Mouse (Mus musculus) neural tube, embryonic 15.5 days (tissue): ENCODE data around the gene Ep400. TPM values are rescaled to one million over a fixed set of nuclear protein-coding genes. Genes with fewer than 3 reads are reported as not detected.

Experiments
- ATAC-seq: fragments of 200-750 bp; cut with Nextera tagmentation; 2 replicates; pipeline ENCODE4 v1.8.0; 2017; ENCODE audit warnings: mild to moderate bottlenecking, moderate TSS enrichment, moderate library complexity; ENCODE audit not compliant: low FRiP score
- H3K27ac ChIP-seq: fragments of 300-500 bp; sonication (generic); replicated peaks from 2 replicates; pipeline ENCODE4 v1.5.1; 2015; ENCODE audit warnings: mild to moderate bottlenecking, inconsistent platforms
- H3K27me3 ChIP-seq: fragments of 300-500 bp; sonication (generic); replicated peaks from 2 replicates; pipeline ENCODE4 v1.6.1; 2015; ENCODE audit warnings: inconsistent platforms
- H3K36me3 ChIP-seq: fragments of 300-500 bp; sonication (generic); 2 replicates; pipeline ENCODE4 v1.6.1; 2015; ENCODE audit warnings: inconsistent platforms
- H3K4me1 ChIP-seq: fragments of 300-500 bp; sonication (generic); 2 replicates; pipeline ENCODE4 v1.6.1; 2015; ENCODE audit warnings: inconsistent platforms
- H3K4me2 ChIP-seq: fragments of 300-500 bp; sonication (generic); 2 replicates; pipeline ENCODE4 v1.6.1; 2015; ENCODE audit warnings: inconsistent platforms, mild to moderate bottlenecking, moderate library complexity
- H3K4me3 ChIP-seq: fragments of 300-500 bp; sonication (generic); replicated peaks from 2 replicates; pipeline ENCODE4 v1.5.1; 2015; ENCODE audit warnings: mild to moderate bottlenecking, inconsistent platforms
- H3K9ac ChIP-seq: fragments of 300-500 bp; sonication (generic); replicated peaks from 2 replicates; pipeline ENCODE4 v1.6.1; 2015; ENCODE audit warnings: mild to moderate bottlenecking, inconsistent platforms
- H3K9me3 ChIP-seq: fragments of 300-500 bp; sonication (generic); replicated peaks from 2 replicates; pipeline ENCODE4 v1.6.1; 2016; ENCODE audit warnings: inconsistent platforms
- WGBS: fragments of 180-500 bp; shearing (Covaris S2); methylation state at CpG from one replicate; pipeline ENCODE4 v1.1.7; 2015; ENCODE audit warnings: mixed read lengths; 5-methylcytosine and 5-hydroxymethylcytosine counted together
- polyA plus RNA-seq: library from polyadenylated mRNA; unstranded; fragments of >200 nt; fragmentation: Nextera tagmentation; extraction: Ambion mirVana; gene quantifications from 2 replicates; pipeline ENCODE4 v1.2.1, GENCODE M21; 2015

Ep400 gene
- 44.0 and 49.7 TPM in 2 replicates for polyA plus RNA-seq

- ATAC-seq, result peak; percentile 97
- Histone ChIP-seq H3K9ac (peak within 1 kb of the TSS; percentile 91), H3K9me3 (no peaks in the 10 kb centered on the region), H3K4me2 (peak within 1 kb of the TSS; percentile 72), H3K36me3 (peaks cover 18% of the 10 kb centered on the region), H3K27me3 (no peaks in the 10 kb centered on the region), H3K4me1 (peaks cover 25% of the 10 kb centered on the region), H3K27ac (peak within 1 kb of the TSS; percentile 96), H3K4me3 (peak within 1 kb of the TSS; percentile 91)
- under 1% methylated on average over 83 of the region's 83 CpGs for WGBS
These were observed at the start of gene Ep400 for GRCm38 (mm10) chr5:110770448-110771158. Gene Ep400, minus strand, starts transcription at chr5:110770717.

DNA sequence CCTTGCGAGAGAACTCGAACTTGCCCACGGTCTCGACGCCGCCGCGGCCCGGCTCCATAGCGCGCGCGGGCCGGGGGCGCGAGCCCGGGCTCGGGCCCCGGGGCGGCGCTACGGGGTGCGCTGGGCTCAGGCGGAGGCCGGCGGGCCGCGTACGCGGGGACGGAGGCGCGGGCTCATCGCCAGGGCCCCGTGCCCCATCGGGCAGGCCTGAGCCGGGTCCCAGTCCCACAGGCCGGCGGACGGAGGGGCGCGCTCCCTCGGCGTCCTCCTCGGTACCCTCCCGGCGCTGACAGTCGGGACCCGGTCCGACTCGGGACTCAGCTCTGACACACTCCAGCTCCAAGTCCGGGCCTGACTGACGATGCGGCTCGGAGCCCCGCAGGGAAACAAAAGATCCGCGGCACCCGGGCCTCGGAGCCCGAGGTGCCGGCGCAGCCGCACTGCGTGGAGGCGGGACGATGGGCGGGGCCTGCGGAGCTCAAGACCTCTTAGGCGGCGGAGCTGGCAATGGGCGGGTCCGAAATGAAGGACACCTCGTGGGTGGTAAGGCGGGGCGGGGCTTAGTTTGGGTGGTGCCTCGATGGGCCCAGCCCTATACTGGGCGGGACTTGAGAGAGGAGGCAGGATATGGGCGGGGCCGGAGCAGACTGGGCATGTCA lies 39.3 kb upstream of the Ep400 start, which contains the start of gene Ulk1:
TSS of gene Ulk1 (minus strand) at position 431 of the 659 bp plus-strand sequence.
- H3K27ac ChIP-seq, result peak within 1 kb of the TSS; percentile 81
- H3K36me3 ChIP-seq, result peaks cover 6% of the 10 kb centered on the region; the same call in 1 of the 2 replicates
- no peaks in the 10 kb centered on the region for H3K27me3 ChIP-seq
- peak within 1 kb of the TSS; percentile 79 for H3K9ac ChIP-seq
- ATAC-seq, result peak; percentile 97
- H3K4me3 ChIP-seq, result peak within 1 kb of the TSS; percentile 82
- H3K4me2 ChIP-seq, result peak within 1 kb of the TSS; percentile 98
- WGBS, result under 1% methylated on average over 74 of the region's 80 CpGs
- H3K4me1 ChIP-seq, result peaks cover 45% of the 10 kb centered on the region
- no peaks in the 10 kb centered on the region for H3K9me3 ChIP-seq

DNA sequence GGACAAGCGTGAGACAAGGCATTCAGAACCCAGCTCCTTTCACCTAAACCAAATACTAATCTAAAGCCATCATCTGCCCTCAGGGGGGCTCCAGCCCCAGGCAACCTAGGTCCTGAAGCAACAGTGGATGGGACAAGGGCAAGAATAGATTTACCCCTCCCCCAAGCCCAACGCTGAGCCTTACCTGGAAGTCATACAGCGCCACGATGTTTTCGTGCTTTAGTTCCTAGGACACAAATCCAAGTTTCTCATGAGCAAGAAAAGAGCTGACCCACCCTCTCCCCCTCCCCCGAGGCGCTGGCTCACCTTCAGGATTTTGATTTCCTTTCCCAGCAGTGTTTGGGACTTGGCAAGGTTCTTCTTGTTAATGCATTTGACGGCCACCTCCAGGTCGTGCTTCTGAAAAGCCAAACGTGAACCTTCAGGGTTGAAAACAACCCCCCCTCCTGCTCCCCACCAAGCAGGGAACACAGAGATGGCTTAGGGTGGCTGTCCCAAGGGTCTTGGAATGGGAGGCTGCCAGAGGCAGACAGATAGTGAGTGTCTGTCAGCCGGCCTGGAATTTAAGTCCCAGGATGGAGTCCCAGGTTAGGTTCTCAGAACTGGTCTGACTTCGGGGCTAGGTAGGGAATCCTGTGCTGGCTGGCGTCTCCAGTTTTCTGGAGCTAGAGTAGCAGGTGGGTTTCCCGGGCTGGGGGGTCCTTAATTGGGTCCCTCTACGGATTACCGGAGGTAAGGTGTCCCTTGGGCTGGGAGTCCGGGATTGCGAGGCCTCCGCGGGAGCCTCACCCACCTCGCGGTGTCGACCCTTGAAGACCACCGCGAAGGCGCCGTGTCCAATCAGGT lies 38.5 kb upstream of the Ep400 start:
- H3K9me3 ChIP-seq, result no peaks in the 10 kb centered on the region
- H3K27me3 ChIP-seq, result no peaks in the 10 kb centered on the region
- H3K9ac ChIP-seq, result peak overlapping the region; percentile 79
- peak overlapping the region; percentile 98 for H3K4me2 ChIP-seq
- H3K36me3 ChIP-seq, result peaks cover 6% of the 10 kb centered on the region; the same call in 1 of the 2 replicates
- ATAC-seq, result peak; percentile 6
- peaks cover 51% of the 10 kb centered on the region for H3K4me1 ChIP-seq
- H3K4me3 ChIP-seq, result peak overlapping the region; percentile 82
- WGBS, result 1% methylated on average over 27 of the region's 27 CpGs
- peak overlapping the region; percentile 81 for H3K27ac ChIP-seq

GRCm38 (mm10) chr5:110808061-110808631 lies 37.6 kb upstream of the Ep400 start:
- Histone ChIP-seq H3K9me3 (no peaks in the 10 kb centered on the region), H3K36me3 (peaks cover 6% of the 10 kb centered on the region; the same call in 1 of the 2 replicates), H3K4me3 (peak overlapping the region; percentile 82), H3K27ac (peak overlapping the region; percentile 81), H3K9ac (peak overlapping the region; percentile 79), H3K4me1 (peaks cover 51% of the 10 kb centered on the region), H3K4me2 (peak overlapping the region; percentile 98), H3K27me3 (no peaks in the 10 kb centered on the region)
- WGBS, result 2% methylated on average over 14 of the region's 14 CpGs
- ATAC-seq, result peak; percentile 29; the same call in 1 of the 2 replicates

DNA sequence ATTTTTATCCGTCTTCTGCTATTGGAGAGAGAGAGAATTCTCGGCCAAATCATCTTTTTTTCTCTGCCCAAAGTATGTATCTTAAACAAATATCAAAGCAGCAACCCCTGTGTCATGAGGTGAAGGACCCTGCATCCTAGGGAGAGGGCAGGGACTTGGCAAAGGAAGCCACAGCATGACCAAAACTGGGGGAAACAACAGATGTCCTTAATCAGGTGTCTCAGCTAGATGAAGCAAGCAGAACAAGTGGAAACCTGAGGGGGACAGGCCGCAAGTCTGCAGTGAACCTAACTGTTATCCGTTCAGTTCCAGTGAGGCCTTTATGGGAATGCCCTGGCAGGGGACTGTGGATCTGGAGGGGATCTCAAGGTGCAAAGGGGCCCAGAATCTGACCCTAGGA lies 36.9 kb upstream of the Ep400 start:
- H3K9me3 ChIP-seq, result no peaks in the 10 kb centered on the region
- peaks cover 51% of the 10 kb centered on the region for H3K4me1 ChIP-seq
- H3K9ac ChIP-seq, result peak overlapping the region; percentile 79; the same call in 1 of the 2 replicates
- H3K27ac ChIP-seq, result 0 out of 2 replicates have a peak overlapping the region, but pooled peaks have one; percentile 81
- no peak for ATAC-seq
- peaks cover 6% of the 10 kb centered on the region; the same call in 1 of the 2 replicates for H3K36me3 ChIP-seq
- 92% methylated on average over 4 of the region's 4 CpGs for WGBS
- H3K4me2 ChIP-seq, result peak overlapping the region; percentile 98
- H3K4me3 ChIP-seq, result peak overlapping the region; percentile 82
- H3K27me3 ChIP-seq, result no peaks in the 10 kb centered on the region

DNA sequence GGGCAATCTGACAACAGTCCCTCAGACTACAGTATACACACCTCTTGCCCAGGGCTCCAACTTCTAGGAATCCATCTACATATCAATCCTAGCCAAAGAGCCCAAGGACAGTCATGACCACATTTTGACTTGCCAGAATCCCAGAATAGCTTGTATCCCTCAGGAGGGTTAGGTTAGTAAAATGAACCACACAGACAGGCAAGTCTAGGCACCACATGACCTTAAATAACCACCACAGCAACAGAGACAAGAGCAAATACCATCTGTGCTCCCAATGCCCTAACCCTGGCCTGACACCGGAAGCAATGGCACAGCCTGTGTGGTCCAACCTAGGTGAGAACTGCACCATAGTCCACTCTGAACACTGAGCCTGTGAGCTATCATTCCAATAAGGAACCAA lies 36.2 kb upstream of the Ep400 start:
- Histone ChIP-seq H3K36me3 (peaks cover 6% of the 10 kb centered on the region; the same call in 1 of the 2 replicates), H3K4me1 (peaks cover 53% of the 10 kb centered on the region), H3K4me2 (peak overlapping the region; percentile 98; the same call in 1 of the 2 replicates), H3K9ac (0 out of 2 replicates have a peak overlapping the region, but pooled peaks have one; percentile 7), H3K9me3 (no peaks in the 10 kb centered on the region), H3K27me3 (no peaks in the 10 kb centered on the region), H3K4me3 (no peak overlapping the region), H3K27ac (no peak overlapping the region)
- WGBS, result 88% methylated on average over 1 of the region's 1 CpGs
- no peak for ATAC-seq

DNA sequence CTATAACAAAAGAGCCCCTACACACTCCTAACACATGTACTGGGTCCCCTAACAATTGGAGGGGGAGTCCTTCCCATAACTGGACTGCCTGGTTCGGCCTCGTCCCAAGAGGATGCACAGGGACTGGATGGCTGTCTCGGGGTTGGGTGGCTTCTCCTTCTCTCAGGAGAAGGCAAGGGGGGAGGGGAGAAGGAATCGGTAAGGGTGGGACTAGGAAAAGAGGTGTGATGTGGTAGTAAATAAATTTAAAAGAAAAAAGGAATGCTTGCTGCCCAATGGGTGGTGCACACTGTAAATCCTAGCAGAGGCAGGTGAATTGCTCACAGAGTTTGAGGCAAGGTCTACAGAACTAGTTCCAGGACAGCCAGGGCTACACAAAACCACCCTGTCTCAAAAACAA lies 35.6 kb upstream of the Ep400 start:
- no peak for ATAC-seq
- H3K36me3 ChIP-seq, result peaks cover 6% of the 10 kb centered on the region; the same call in 1 of the 2 replicates
- peaks cover 58% of the 10 kb centered on the region for H3K4me1 ChIP-seq
- no peak overlapping the region for H3K9ac ChIP-seq
- H3K4me3 ChIP-seq, result no peak overlapping the region
- no peak overlapping the region for H3K27ac ChIP-seq
- WGBS, result 88% methylated on average over 4 of the region's 4 CpGs
- peak overlapping the region; percentile 2; the same call in 1 of the 2 replicates for H3K4me2 ChIP-seq
- no peaks in the 10 kb centered on the region for H3K27me3 ChIP-seq
- H3K9me3 ChIP-seq, result no peaks in the 10 kb centered on the region

DNA sequence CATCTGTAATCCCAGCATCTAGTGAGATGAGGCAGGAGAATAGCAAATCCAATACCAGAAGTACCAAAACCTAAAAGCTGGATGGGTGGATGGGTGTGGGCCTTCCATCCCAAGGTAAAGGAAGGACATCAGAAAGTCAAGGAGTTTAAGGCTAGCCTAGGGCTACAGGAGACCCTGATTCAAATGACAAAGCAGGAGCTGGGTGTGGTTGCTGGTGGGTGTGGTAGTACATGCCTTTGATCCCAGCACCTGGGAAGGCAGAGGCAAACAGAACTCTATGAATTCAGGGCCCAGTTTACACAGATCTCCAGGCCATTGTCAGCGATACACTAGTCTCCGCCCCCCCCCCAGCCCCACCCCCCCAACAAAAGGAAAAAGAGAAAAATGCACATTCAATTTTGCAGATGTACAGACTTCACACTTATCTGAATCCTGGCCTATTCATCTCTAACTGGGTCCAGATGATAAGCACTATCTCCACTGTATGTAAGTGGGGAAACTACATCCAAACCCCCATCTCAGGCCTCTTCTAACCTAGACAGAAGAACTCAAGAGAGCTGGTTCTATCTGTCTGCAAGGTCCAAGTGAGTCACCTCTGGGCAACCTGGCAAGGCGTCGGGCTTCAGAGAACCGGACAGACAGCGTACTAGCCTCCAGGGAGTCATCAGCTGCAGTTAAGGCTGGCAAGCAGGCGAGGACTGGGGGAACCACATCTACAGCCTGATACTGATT lies 33.7 kb upstream of the Ep400 start:
- Histone ChIP-seq H3K9me3 (no peaks in the 10 kb centered on the region), H3K36me3 (peaks cover 6% of the 10 kb centered on the region), H3K27ac (no peak overlapping the region), H3K4me1 (peaks cover 58% of the 10 kb centered on the region), H3K4me2 (no peak overlapping the region), H3K4me3 (no peak overlapping the region), H3K9ac (no peak overlapping the region), H3K27me3 (no peaks in the 10 kb centered on the region)
- ATAC-seq, result no peak
- 64% methylated on average over 7 of the region's 7 CpGs for WGBS

DNA sequence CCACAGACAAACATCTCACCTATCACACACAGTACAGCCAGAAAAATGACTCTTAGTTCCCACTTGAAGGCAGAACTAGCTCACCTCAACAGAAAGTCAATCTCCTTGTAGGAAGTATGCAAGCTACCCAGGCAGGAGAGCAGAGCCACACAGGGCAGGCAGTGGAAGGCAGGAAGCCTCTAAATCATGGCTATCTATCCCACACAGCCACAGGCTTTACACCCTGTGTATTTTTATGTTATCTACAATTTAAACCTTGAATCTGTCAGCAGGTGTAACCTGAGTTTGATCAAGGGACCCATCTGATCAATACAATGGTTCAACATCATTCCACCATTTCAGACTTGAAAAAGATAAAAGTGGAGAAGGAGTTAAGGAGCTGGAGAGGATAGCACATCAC lies 32.3 kb upstream of the Ep400 start:
- peaks cover 20% of the 10 kb centered on the region for H3K36me3 ChIP-seq
- H3K9me3 ChIP-seq, result no peaks in the 10 kb centered on the region
- H3K4me3 ChIP-seq, result no peak overlapping the region
- no peak overlapping the region for H3K27ac ChIP-seq
- no peaks in the 10 kb centered on the region for H3K27me3 ChIP-seq
- no peak for ATAC-seq
- H3K4me1 ChIP-seq, result peaks cover 44% of the 10 kb centered on the region
- H3K9ac ChIP-seq, result no peak overlapping the region
- H3K4me2 ChIP-seq, result no peak overlapping the region

DNA sequence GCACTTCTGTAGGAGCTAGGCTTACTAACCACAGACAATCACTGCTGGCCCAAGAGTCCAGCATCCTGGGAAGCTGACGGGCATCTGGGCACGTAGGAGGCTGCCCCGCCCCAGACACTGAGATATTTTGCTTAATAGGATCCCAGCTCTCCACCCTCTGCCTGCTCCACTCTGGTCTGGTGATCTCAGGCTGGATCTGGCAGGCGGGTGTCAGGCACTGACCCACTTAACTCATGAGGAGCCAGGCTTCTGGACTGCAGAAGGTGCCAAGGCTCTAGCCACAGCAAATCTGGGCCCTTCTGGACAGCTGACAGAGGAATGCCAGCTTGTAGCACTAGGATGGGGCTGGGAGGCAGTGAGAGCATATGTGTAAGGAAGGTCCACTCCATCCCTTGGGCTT lies 31.7 kb upstream of the Ep400 start:
- Histone ChIP-seq H3K27me3 (no peaks in the 10 kb centered on the region), H3K9ac (no peak overlapping the region), H3K4me3 (no peak overlapping the region), H3K4me2 (no peak overlapping the region), H3K27ac (no peak overlapping the region), H3K4me1 (peaks cover 38% of the 10 kb centered on the region), H3K9me3 (no peaks in the 10 kb centered on the region), H3K36me3 (peaks cover 24% of the 10 kb centered on the region)
- no peak for ATAC-seq
- WGBS, result 92% methylated on average over 4 of the region's 4 CpGs
